Mouse (Mus musculus) CD8-positive naive resting alpha-beta T cell, adult 2 months (primary cell): ENCODE data around the gene Plekhg5.
"Not testable (repeated sequence)": the region's sequence is repeated elsewhere in the genome, so short reads cannot be mapped to it uniquely, and the experiment has no call there.

Source experiments
- DNase-seq, 2 experiments: peaks; one replicate each; pipeline ENCODE4 v3.0.0; 2022; ENCODE audit warnings: low read depth in 2 of 2, low spot score in 2 of 2

Plekhg5 gene

GRCm38 (mm10) chr4:152072121-152072601 lies at the start of gene Plekhg5:
Gene Plekhg5 (plus strand): TSS chr4:152072498.
- no peak for DNase-seq

DNA sequence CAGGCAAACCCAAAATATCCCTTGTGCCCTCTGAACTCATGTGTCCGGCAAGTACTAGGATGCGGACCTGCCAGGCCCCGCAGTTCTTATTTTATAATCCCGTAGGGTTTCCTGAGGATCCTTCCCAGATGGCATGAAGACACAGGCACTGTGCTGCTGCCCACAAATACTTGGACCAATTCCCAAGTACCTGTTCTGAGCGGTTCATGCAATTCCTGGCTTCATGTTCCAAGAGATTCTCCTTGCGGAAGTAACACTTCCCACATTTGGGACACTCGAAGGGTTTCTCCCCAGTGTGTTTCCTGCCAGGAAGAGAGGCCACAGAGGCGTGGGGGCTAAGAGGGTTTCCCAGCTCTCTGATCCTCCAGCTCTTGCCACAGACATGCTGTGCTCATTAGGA lies 49.8 kb upstream of the Plekhg5 start:
- no peak for DNase-seq

GRCm38 (mm10) chr4:152024525-152024924 lies 47.8 kb upstream of the Plekhg5 start:
- DNase-seq, result no peak

DNA sequence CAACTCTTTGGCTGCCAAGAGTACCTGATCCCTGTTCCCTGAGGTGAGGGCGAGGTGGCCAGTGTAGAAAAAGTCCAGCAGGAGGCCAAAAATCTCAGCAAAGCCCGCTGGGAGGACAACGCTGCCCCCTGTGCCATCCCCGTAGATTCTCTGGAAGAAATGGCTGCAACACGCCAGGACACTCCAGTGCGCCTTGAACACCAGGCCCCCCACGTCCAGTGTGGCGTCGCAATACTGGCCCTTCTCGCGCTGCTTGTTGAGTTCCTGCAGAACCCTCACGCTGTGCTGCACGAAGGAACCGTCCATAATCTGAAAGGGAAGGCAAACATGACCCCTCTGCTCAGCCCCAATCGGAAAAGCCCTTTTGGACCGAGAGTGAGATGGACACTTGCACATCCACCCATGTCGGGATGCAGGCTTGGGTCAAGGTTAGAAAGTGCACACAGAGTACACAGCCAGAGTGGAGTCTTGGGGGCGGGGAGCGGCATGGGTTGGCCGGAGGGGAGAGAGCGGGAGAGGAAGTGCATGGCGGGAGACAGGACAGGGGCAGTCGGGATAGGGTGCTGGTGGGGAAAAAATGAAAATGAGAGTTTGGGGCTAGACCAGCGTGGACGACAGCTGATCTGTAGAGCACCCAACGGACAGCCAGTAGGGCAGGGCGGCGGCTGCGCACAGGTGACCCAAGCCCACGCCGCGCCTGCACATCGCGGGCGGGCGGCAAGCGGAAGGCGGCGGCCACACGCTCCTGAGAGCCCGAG lies 45.4 kb upstream of the Plekhg5 start:
- DNase-seq, result no peak

GRCm38 (mm10) chr4:152027524-152027923 lies 44.8 kb upstream of the Plekhg5 start, which contains the start of gene Zbtb48:
Gene Zbtb48 (minus strand): TSS chr4:152027671.
- peak; percentile 86 to 94 for DNase-seq

DNA sequence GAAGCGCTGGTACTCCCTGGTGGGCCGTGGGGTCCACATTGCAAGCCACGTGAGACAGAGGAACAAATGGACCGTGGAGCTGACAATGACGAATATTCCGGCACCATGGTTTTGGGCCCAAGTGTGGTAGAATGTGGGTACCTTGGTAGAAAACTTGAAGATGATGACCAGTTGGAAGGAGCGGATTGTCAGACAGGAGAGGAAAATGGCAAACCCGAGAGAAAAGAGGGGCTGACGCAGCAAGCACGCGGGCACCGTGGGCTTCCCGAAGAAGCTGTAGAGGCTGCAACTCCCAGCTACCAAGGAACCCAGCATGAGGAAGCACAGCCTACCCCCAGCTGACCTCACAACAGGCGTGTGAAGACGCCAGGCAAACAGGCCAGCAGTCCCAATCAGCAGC lies 43.8 kb upstream of the Plekhg5 start:
- DNase-seq, result no peak

DNA sequence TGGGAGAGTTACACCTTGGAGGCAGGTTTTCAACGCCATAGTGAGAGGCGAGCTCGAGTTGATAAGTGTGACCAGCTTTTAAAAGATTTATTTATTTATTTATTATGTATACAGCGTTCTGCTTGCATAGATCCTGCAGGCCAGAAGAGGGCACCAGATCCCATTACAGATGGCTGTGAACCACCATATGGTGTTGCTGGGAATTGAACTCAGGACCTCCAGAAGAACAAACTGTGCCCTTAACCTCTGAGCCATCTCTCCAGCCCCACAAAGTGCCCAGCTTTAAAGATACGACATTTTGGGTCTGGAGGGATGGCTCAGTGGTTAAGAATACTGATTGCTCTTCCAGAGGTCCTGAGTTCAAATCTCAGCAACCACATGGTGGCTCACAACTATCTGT lies 43.2 kb upstream of the Plekhg5 start:
- DNase-seq, result no peak

GRCm38 (mm10) chr4:152029997-152030396 lies 42.3 kb upstream of the Plekhg5 start:
- no peak for DNase-seq

- no peak for DNase-seq
Measured at GRCm38 (mm10) chr4:152032922-152033321, 39.4 kb upstream of the Plekhg5 start.

DNA sequence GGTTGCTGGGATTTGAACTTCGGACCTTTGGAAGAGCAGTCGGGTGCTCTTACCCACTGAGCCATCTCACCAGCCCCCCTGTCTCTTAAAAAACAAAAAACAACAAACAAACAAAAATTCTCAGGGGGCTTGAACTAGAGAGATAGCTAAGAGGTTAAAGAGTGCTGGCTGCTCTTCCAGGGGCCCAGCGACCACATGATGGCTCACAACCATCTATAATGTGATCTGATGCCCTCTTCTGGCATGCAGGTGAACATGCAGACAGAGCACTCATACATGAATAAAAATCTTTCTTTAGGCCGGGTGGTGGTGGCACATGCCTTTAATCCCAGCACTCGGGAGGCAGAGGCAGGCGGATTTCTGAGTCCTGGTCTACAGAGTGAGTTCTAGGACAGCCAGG lies 35.8 kb upstream of the Plekhg5 start:
- DNase-seq, result not testable (repeated sequence)

GRCm38 (mm10) chr4:152038225-152038984 lies 33.9 kb upstream of the Plekhg5 start, which contains the start of gene Tas1r1:
Gene Tas1r1 (minus strand): TSS chr4:152038568.
- no peak for DNase-seq

DNA sequence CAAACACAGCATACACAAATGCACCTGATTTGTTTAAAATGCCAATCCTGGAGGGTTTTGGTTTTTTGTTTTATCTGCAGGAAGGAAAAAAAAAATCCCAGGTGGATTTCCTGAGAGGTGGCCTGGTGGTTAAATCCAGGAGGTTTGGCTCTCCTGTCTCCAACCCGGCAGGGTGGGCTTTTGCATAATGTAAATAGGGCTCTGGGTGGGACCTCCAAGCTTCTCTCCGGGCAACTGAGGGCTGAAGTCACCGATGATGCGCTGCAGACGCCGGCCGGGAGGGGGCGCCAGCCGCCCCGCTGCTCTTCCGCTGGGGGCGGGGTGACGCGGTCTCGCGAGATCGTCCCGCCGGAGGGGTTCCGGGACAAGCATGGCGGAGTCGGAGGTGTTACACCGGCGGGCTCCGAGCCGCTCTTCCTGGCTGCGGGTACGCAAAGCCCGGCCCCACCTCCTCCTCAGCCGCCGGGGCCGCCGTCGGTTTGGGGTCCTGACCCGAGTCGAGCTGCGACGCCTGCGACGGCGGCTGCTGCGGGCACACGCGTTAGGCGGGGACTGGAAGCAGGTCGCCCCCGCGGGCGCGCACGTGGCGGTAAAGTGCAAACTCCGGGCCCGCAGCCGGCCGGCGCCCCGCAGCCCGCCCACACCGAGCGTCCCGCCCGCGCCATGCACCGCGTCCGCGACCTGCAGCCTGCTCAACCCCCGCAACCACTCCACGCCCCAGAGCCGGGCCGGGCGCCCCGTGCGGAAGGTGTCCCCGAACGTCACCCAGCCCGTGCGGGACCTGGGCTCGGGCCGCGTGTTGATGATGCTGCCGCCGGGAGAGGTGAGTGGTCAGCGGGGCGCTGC lies 33.1 kb upstream of the Plekhg5 start, which contains the start of gene Nol9:
Gene Nol9 (plus strand): TSS at position 337 of the 846 bp plus-strand sequence.
- peak; percentile 96 for DNase-seq

DNA sequence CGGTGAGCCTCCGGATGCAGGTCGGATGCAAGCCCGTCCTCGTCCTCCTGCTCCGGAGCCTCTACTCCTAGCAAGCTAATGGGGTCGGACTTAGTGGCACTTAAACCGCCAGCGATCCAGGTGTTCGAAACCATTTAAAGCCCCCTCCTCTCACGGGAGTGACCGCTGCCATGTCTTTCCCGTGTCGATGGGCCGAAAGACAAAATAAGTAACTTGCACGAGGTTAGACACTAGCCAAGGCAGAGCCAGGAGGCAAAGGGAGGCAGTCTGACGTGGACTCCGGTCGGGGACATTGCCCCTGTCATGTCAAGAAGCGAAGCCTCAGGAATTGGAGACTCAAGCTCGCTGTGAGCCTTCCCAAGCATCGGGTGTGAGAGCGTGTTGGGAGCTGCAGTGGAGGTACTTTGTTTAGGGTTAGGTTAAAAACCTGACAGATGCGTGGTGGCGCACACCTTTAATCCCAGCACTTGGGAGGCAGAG lies 32.4 kb upstream of the Plekhg5 start:
- DNase-seq, result no peak

DNA sequence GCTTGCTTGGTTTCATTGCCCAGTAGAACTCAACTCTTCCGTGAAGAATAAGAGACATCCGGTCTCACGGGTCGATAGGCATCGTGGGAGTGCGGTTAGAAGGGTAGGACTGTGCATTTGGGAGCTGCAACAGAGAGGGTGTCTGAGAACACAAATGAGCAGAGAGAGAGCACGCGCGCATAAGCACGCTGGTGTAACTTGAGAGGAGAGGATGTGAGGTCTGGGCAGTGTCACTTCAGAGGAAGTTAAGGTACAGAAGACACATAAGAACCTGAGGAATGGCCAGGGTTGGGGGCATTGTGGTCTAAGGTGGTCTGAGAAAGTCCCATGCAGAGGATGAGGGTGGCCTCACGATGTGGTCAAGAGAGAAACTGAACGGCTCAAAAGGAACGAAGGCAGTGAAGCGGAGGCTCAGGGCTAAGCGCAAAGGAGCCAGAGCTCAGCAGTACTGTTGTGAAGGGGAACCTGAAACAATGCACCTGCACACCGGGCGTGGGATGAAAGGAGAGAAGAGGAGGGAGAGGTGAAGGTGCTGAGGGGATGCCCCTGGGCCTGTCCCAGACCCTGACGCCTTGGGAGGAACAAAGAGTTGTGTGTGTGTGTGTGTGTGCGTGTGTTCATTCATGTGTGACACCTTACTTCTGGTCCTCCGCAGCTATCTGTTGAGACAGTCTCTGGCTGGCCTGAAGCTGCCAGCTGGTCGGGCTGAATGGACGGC lies 30.2 kb upstream of the Plekhg5 start:
- no peak for DNase-seq

GRCm38 (mm10) chr4:152043171-152043570 lies 29.1 kb upstream of the Plekhg5 start:
- DNase-seq, result no peak

- no peak for DNase-seq
Measured at GRCm38 (mm10) chr4:152044609-152045008, 27.7 kb upstream of the Plekhg5 start.

- no peak for DNase-seq
Measured at GRCm38 (mm10) chr4:152062390-152063110, 9.7 kb upstream of the Plekhg5 start.

- DNase-seq, result no peak
Measured at GRCm38 (mm10) chr4:152067280-152067679, 5.0 kb upstream of the Plekhg5 start.

- no peak for DNase-seq
Measured at GRCm38 (mm10) chr4:152068166-152068724, 4.1 kb upstream of the Plekhg5 start.
